Mouse (Mus musculus) layer of hippocampus, postnatal 36 days (tissue): ENCODE data around the gene Socs4. TPM values are rescaled to one million over a fixed set of nuclear protein-coding genes. Genes with fewer than 3 reads are reported as not detected.
"Not testable (repeated sequence)": the region's sequence is repeated elsewhere in the genome, so short reads cannot be mapped to it uniquely, and the experiment has no call there.

ENCODE experiments used
- DNase-seq, 2 experiments: peaks; one replicate each; pipeline ENCODE4 v3.0.0; 2022
- total RNA-seq, 2 experiments: library from RNA; stranded (reverse); gene quantifications; 2 replicates each; pipeline ENCODE4 v1.2.3; 2021

Socs4 gene
- total RNA-seq, 2 experiments from 2014 or later, result 12.5 to 14.7 TPM

DNA sequence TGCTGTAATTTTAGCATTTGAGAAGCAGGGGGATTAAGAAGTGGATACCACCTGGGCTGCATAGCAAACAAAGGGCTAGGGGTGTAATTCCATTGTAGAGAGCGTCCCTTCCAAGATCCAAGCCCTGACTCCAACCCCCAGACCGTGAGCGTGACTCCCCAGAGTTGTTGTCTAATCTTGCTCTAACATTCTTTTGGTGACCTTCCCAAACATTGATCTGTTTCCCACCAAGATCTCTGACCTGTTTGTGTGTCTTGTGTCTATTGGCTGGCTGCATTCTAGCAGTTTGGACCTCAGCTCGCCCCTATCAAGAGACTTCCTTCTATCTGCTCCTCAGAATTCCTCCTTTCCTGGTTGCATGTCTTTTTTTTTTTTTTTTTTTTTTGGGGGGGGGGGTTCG is 10.3 kb downstream of the Socs4 start:
- DNase-seq, result no peak

- no peak for DNase-seq
Measured at GRCm38 (mm10) chr14:47291772-47292171, 15.0 kb downstream of the Socs4 start.

- no peak for DNase-seq
Measured at GRCm38 (mm10) chr14:47294136-47294535, 17.4 kb downstream of the Socs4 start.

DNA sequence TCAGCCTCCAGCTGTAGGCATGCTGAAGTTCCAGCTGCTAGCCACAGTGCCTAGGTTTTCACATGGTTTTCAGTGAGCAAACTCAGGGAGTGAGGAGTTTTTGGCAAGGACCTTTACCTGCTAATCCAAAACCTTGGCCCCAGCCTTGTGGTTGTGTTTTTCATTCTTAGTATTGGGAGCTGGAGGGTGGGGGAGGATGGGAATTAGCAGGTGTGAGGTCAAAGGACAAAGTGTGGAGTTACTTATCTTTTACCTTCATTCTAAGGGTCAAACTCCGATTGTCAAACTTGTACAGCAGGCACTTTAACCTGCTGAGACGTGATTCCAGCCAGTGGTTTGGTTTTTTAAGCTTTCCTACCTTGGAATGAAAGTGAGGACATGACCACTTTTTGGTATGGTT is 19.5 kb downstream of the Socs4 start:
- DNase-seq, result no peak

- peak; percentile 90 to 92 for DNase-seq
Measured at GRCm38 (mm10) chr14:47297785-47298407, 21.2 kb downstream of the Socs4 start, which contains the start of gene Mapk1ip1l. Gene Mapk1ip1l (plus strand): TSS chr14:47298266.

- no peak for DNase-seq
Measured at GRCm38 (mm10) chr14:47298408-47298792, 21.7 kb downstream of the Socs4 start.

GRCm38 (mm10) chr14:47298819-47299261 is 22.1 kb downstream of the Socs4 start:
- DNase-seq, result no peak

- DNase-seq, result no peak
Measured at GRCm38 (mm10) chr14:47302885-47303680, 26.4 kb downstream of the Socs4 start.

- DNase-seq, result no peak
Measured at GRCm38 (mm10) chr14:47304814-47305405, 28.2 kb downstream of the Socs4 start.

DNA sequence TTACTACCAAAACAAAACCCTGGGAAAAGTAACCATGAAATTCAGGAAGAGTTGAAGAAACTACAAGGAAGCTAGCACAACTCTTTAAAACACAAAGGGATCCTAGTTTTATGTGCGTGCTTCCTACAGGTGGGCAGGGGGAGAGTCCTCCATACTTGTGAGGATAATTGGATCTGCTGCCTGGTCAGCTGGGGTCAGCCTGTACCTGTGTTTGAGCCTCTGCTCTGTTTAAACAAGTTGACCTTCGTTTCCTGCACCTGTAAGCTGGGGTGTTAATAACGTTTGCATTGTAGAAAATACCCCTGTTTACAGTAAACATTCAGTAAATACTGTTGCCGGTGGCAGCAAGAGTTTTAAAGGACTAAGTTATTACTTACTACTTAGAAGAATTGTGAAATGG is 29.2 kb downstream of the Socs4 start:
- DNase-seq, result no peak

GRCm38 (mm10) chr14:47307669-47308068 is 30.9 kb downstream of the Socs4 start:
- no peak for DNase-seq

GRCm38 (mm10) chr14:47309061-47309460 is 32.3 kb downstream of the Socs4 start:
- DNase-seq, result no peak

- DNase-seq, result no peak
Measured at GRCm38 (mm10) chr14:47310342-47311181, 33.8 kb downstream of the Socs4 start.

- no peak for DNase-seq
Measured at GRCm38 (mm10) chr14:47319362-47319761, 42.6 kb downstream of the Socs4 start.

- DNase-seq, result not testable (repeated sequence)
Measured at GRCm38 (mm10) chr14:47321581-47321980, 44.9 kb downstream of the Socs4 start.

- DNase-seq, result no peak
Measured at GRCm38 (mm10) chr14:47325965-47326761, 49.4 kb downstream of the Socs4 start.

DNA sequence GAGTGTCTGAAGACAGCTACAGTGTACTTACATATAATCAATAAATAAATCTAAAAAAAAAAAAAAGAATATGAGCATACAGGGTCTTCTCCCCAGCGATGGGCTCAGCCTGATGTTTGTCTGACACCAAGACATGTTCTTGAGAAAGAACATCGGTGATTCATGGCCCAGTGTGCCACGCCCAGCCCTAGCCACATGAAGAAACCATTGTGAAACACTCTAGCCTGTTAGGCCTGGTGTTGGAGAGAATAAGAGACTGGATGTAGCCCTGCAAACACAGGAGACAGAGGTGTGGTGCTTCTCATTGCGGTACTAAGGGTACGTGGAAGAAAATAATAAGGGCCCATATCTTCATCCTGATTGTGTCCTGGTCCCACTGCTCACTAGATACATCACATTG is 50.6 kb downstream of the Socs4 start:
- DNase-seq, result no peak

DNA sequence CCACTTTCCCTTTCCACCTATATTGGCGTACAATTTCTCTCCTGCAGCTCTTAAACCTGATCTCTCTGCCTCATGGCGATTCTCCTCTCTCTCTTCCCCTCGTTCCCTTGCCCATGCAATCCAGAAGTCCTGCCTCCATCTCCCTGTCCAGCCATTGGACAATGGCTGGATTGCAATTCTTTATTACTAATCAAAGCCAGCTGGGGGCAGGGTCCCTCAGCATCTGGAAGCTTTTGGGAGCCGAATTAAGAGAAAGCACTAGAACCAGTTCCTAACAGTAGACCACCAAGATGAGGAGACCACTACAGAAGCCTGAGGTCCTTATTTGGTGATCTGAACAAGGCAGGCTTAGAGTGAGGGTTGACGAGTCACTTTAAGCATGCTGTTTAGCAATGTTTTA is 55.2 kb downstream of the Socs4 start:
- no peak for DNase-seq

DNA sequence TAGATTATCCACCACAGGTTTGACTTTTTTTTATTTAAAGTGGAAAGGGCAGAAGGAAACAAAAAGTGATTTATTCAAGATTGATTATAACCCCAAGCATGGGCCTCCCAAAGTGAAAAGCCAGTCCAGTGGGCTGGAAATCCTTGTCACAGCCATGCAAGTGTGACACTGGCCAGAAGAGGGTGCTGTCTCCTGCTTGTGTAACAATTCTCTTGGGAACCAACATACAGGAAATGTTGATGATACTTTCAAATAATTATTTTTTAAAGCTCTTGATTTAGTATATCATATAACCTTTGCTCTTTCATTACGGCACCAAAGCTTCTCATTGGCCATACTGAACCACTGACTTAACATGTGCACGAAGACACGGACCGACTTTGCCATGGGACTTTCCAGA is 58.1 kb downstream of the Socs4 start:
- DNase-seq, result peak; percentile 63 to 73

DNA sequence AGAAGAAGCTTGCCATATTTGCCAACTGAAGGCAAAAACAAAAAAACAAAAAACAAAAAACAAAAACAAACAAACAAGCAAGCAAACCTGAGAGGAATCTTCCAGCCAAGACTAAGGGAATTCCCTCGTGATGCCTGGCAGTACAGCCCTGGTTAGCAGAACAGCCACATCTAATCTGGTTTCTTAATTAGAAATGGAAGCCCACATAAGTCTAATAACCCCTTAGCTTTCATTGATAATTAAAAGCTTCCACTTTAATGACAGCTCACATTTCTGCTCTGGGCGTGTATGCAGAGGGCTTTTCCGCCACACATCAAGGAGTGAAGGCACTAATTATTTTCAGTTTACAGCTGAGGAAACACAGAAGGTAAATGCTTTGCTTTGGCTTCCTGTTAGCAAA is 58.6 kb downstream of the Socs4 start:
- DNase-seq, result no peak

DNA sequence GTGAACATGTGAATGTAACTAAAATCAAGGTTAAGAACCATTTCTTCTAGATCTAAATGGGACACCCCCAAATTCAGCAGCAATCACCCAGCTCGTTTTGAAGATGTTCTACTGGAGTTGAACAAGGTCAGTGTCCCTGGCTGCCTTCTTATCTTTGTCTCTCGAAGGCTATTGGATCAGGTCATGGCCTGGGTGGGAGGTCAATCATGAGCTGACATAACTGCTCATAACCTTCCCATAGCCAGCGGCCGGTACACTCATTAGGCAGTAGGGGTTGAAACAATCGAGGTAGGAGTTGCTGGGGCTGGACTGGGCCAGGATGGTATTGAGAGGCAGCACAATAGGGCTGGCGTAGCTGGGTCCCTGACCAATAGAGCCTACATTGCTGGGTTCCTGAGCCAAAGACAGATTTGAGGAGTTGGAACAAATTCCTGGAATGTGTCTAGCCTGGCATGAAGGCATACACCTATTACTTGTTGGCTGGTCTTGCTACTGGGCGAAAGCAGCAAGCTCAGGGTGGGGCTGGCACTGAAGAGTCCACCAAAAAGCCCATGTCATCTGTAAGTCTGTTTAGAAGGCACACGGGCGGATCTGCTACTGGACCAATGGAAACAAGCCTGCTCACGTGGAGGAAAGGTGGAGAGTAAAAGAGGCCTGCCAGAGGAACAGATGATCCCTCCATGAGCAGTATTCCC is 63.6 kb downstream of the Socs4 start:
- no peak for DNase-seq
